Mouse (Mus musculus) kidney, embryonic 16.5 days (tissue): Measurements from ENCODE around the gene Abhd4. TPM values are rescaled to one million over a fixed set of nuclear protein-coding genes. Genes with fewer than 3 reads are reported as not detected.
A peak's percentile ranks its signal among the peaks of the same experiment; 100 is the strongest.

Source experiments
- ATAC-seq: fragments of 200-750 bp; cut with Nextera tagmentation; 2 replicates; pipeline ENCODE4 v1.8.0; 2017; ENCODE audit warnings: moderate TSS enrichment; ENCODE audit not compliant: low FRiP score, low TSS enrichment
- H3K27ac ChIP-seq: fragments of 300-500 bp; sonication (generic); 2 replicates; pipeline ENCODE4 v1.5.1; 2014; ENCODE audit warnings: low read length
- H3K27me3 ChIP-seq: fragments of 300-500 bp; sonication (generic); 2 replicates; pipeline ENCODE4 v1.6.1; 2014; ENCODE audit warnings: low read length, control low read depth, mixed read lengths; ENCODE audit not compliant: insufficient read depth
- H3K36me3 ChIP-seq: fragments of 300-500 bp; sonication (generic); 2 replicates; pipeline ENCODE4 v1.6.1; 2014; ENCODE audit warnings: low read length, control low read depth, mixed read lengths; ENCODE audit not compliant: insufficient read depth
- H3K4me1 ChIP-seq: fragments of 300-500 bp; sonication (generic); 2 replicates; pipeline ENCODE4 v1.6.1; 2014; ENCODE audit warnings: low read length, control low read depth, mixed read lengths; ENCODE audit not compliant: insufficient read depth
- H3K4me2 ChIP-seq: fragments of 300-500 bp; sonication (generic); replicated peaks from 2 replicates; pipeline ENCODE4 v1.6.1; 2014; ENCODE audit warnings: low read depth, low read length
- H3K4me3 ChIP-seq: fragments of 300-500 bp; sonication (generic); 2 replicates; pipeline ENCODE4 v1.5.1; 2014; ENCODE audit warnings: mild to moderate bottlenecking, low read length
- H3K9ac ChIP-seq: fragments of 300-500 bp; sonication (generic); replicated peaks from 2 replicates; pipeline ENCODE4 v1.6.1; 2014; ENCODE audit warnings: low read length
- H3K9me3 ChIP-seq: fragments of 300-500 bp; sonication (generic); 2 replicates; pipeline ENCODE4 v1.6.1; 2016; ENCODE audit warnings: low read length, control low read depth
- WGBS: fragments of 180-500 bp; shearing (Covaris S2); extraction: QIAGEN DNeasy Blood & Tissue Kit; methylation state at CpG from one replicate; pipeline ENCODE4 v1.1.7; 2014; 5-methylcytosine and 5-hydroxymethylcytosine counted together
- polyA plus RNA-seq: library from polyadenylated mRNA; unstranded; fragments of >200 nt; fragmentation: Nextera tagmentation; extraction: Ambion mirVana; gene quantifications from 2 replicates; pipeline ENCODE4 v1.2.1, GENCODE M21; 2015

Gene Abhd4
- polyA plus RNA-seq, 1 experiment from 2014 or later, result 86.2 TPM

DNA sequence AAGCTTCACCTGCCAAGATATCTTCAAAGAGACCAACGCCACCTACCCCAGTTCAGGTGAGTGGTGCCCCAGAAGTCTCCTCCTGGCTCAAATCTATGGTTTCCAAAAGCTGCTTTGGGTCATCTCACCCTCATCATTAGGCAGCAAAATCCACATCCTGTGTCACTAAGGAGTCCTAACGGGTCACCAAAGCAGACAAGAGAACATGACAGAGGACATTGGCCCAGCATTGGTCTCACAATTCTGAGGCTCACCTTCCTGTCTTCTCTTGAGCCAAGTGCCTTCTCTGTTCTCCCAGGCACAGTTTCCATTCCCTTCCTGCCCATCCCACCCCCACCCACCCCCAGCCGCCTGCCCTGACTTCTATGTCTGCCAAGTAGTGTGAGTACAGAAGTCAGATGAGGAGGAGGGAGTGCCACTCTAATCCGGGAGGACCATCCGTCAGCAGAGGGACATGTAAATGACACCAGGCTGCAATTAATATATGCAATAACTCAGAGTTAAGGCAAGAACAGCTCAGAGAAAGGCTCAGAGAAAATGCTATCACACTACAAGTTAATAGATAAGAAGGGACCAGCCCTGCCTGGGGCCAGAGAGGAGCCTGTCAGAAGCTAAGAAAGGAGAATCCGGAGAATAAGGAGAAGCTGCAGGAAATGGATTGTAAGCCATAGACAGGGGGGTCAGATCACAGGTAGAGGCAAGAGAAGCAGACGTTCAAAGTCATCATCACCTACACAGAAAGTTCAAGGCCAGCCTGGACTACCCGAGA is 33.1 kb upstream of the Abhd4 start:
- 60% methylated on average over 8 of the region's 8 CpGs for WGBS
- H3K36me3 ChIP-seq, result no peaks in the 10 kb centered on the region
- no peaks in the 10 kb centered on the region for H3K9me3 ChIP-seq
- H3K4me1 ChIP-seq, result peaks cover 43% of the 10 kb centered on the region
- no peak overlapping the region for H3K9ac ChIP-seq
- no peak for ATAC-seq
- no peak overlapping the region for H3K27ac ChIP-seq
- H3K4me2 ChIP-seq, result no peak overlapping the region
- no peak overlapping the region for H3K4me3 ChIP-seq
- no peaks in the 10 kb centered on the region for H3K27me3 ChIP-seq

DNA sequence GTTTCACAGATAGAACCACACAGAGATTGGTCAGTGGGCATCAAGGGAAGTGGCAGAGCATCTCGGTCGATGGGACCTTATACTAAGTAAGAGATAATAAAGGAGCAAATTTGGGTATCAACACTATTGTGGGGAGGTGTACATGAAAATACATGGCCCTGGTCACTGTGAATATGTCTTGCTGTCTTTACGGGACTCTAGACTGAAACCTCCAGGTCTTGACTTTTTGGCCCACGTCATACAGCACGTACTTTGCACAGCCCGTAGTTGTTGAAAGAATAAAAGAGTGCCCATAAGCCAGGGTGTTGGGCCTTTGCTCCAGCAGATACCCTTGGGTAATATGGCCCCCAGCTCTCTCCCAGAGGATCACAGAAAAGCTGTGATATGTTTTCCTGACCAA is 32.3 kb upstream of the Abhd4 start:
- Histone ChIP-seq H3K4me2 (no peak overlapping the region), H3K4me1 (peaks cover 41% of the 10 kb centered on the region), H3K4me3 (no peak overlapping the region), H3K27me3 (no peaks in the 10 kb centered on the region), H3K36me3 (no peaks in the 10 kb centered on the region), H3K27ac (no peak overlapping the region), H3K9me3 (no peaks in the 10 kb centered on the region), H3K9ac (no peak overlapping the region)
- WGBS, result 94% methylated on average over 6 of the region's 6 CpGs
- ATAC-seq, result no peak

GRCm38 (mm10) chr14:54222289-54222727 is 31.7 kb upstream of the Abhd4 start:
- H3K27ac ChIP-seq, result no peak overlapping the region
- no peak overlapping the region for H3K9ac ChIP-seq
- no peak overlapping the region for H3K4me3 ChIP-seq
- H3K4me1 ChIP-seq, result peaks cover 41% of the 10 kb centered on the region
- H3K4me2 ChIP-seq, result no peak overlapping the region
- ATAC-seq, result no peak
- 82% methylated on average over 8 of the region's 8 CpGs for WGBS
- no peaks in the 10 kb centered on the region for H3K36me3 ChIP-seq
- no peaks in the 10 kb centered on the region for H3K9me3 ChIP-seq
- H3K27me3 ChIP-seq, result no peaks in the 10 kb centered on the region

DNA sequence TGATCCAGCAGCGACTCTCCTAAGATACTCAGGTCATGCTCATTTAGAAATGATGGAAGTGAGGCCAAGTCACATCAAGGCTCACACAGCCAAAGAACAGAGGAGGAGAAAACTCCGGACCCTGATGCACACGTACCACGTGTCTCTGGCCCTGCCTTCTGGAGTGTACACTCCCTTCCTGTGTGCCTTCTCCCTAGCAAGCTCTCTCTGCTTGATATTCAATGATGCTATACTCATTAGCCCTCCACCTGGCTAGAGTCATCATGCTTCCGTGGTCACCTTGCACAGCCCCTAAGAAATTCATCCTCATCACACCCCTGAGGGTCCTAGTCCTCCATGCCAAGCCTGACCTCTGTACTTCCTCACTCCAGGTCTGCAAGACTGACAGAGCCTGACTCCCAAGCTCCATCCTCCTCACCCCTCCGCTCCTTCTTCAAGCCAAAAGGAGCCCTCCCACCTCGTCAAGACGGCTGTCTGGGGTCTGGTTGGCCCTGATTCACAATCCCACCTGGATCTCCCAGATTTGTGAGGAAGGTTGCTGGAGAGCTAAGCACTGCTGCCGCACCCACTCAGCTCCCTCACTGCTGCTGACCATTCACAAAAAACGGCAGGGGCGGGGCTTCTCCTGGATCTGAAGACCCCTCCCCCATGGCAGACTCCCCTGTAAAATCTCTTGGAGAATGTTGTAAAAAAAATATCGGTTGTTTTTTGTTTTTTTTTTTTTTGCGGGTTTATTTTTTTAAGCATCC is 30.5 kb upstream of the Abhd4 start:
- H3K27ac ChIP-seq, result no peak overlapping the region
- ATAC-seq, result no peak
- peaks cover 42% of the 10 kb centered on the region for H3K4me1 ChIP-seq
- no peaks in the 10 kb centered on the region for H3K36me3 ChIP-seq
- H3K9me3 ChIP-seq, result no peaks in the 10 kb centered on the region
- no peaks in the 10 kb centered on the region for H3K27me3 ChIP-seq
- H3K9ac ChIP-seq, result no peak overlapping the region
- WGBS, result 49% methylated on average over 13 of the region's 13 CpGs
- H3K4me3 ChIP-seq, result no peak overlapping the region
- no peak overlapping the region for H3K4me2 ChIP-seq

DNA sequence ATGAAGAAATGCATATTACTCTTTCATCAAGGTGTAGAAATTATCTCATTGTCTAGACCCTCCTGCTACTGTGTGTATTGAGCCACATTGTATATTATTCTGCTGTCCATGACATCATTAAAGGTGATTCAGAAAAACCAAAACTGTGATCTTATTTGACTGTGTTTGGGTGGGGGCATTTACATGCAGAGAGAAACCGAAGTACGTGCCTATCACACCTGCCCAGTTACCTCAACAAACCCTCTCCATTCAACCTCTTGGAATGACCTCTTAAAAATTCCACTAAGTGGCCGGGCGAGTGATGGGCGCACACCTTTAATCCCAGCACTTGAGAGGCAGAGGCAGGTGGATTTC is 29.9 kb upstream of the Abhd4 start:
- 87% methylated on average over 5 of the region's 5 CpGs for WGBS
- no peak for ATAC-seq
- H3K36me3 ChIP-seq, result no peaks in the 10 kb centered on the region

GRCm38 (mm10) chr14:54224484-54225467 is 29.2 kb upstream of the Abhd4 start:
- peak; percentile 22; the same call in 1 of the 2 replicates for ATAC-seq

More for the DNA sequence above, 29.9 kb upstream of the Abhd4 start:
- Histone ChIP-seq H3K4me1 (peaks cover 43% of the 10 kb centered on the region), H3K9ac (no peak overlapping the region), H3K4me2 (no peak overlapping the region), H3K4me3 (no peak overlapping the region), H3K27me3 (no peaks in the 10 kb centered on the region), H3K27ac (no peak overlapping the region), H3K9me3 (no peaks in the 10 kb centered on the region)

DNA sequence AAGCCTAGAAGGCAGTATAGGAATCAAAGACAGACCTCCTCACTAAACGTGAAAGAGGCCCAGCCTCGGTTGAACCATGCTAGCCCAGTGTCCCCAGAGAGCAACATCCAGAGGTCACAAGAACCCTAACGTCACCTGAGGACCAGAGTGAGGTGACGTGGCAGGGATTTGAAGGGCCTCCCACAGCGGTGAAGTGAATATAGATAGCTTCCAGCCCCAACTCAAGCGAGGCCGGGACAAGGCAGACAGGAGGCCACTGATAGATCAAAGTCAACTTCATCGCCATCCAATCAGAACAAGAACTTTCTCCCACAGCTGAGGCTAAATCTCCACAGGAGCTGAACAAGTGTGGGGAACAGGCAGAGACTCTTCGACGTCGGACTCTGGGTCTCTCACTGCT is 28.3 kb upstream of the Abhd4 start:
- no peak overlapping the region for H3K27ac ChIP-seq
- no peak overlapping the region for H3K4me2 ChIP-seq
- 87% methylated on average over 11 of the region's 11 CpGs for WGBS
- H3K36me3 ChIP-seq, result no peaks in the 10 kb centered on the region
- no peaks in the 10 kb centered on the region for H3K9me3 ChIP-seq
- no peak overlapping the region for H3K9ac ChIP-seq
- no peak for ATAC-seq
- no peak overlapping the region for H3K4me3 ChIP-seq
- no peaks in the 10 kb centered on the region for H3K27me3 ChIP-seq
- H3K4me1 ChIP-seq, result peaks cover 45% of the 10 kb centered on the region

More at GRCm38 (mm10) chr14:54224484-54225467, 29.2 kb upstream of the Abhd4 start:
- Histone ChIP-seq H3K4me2 (no peak overlapping the region), H3K36me3 (no peaks in the 10 kb centered on the region), H3K27ac (peak overlapping the region; percentile 13), H3K9ac (peak overlapping the region; percentile 39; the same call in 1 of the 2 replicates), H3K9me3 (no peaks in the 10 kb centered on the region), H3K27me3 (no peaks in the 10 kb centered on the region), H3K4me3 (no peak overlapping the region), H3K4me1 (peaks cover 45% of the 10 kb centered on the region)
- WGBS, result 40% methylated on average over 16 of the region's 16 CpGs

DNA sequence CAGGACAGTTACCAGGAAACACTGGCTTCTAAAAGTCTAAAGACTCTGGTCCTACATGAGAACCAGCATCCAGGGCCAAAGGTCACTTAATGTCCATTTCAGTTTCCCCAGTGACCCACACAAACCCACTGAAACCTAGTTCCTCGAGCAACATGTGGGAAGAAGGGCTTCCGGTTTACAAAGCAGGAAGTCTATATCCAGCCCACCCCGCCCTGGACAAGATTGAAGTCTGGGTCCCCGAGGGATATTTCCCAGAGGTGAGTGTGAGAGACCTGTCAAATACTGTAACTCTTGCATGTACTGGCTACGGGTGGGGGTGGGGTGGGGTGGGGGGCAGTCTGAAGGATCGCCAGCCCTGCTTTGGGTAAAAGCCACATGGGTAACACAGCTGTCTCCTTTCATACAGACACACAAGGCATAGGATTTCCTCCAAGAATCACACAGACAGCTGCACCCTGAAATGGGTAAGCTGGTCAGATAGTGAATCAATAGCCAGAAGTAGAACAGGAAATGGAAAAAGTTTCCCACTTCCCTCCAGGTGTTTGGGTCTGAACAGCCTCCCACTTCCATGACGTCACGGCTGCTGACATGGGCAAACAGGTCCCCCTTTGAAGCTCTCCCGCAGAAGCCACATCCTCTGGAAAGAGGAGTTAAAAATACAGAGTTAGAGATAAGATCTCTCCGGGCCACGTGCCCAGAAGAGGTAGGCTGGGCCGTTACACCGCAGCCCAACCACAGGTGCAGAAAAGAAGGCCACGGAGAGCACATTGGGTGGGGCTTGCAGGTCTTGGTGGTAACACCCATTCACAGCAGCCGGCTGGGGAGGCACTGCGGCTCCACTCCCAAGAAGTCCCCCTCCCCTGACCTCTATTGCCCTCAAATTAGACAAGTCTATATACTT is 26.8 kb upstream of the Abhd4 start:
- Histone ChIP-seq H3K4me1 (peaks cover 49% of the 10 kb centered on the region), H3K27ac (peak overlapping the region; percentile 79), H3K9ac (peak overlapping the region; percentile 42; the same call in 1 of the 2 replicates), H3K9me3 (no peaks in the 10 kb centered on the region), H3K4me3 (peak overlapping the region; percentile 37), H3K27me3 (no peaks in the 10 kb centered on the region), H3K36me3 (no peaks in the 10 kb centered on the region), H3K4me2 (peak overlapping the region; percentile 57)
- 19% methylated on average over 16 of the region's 16 CpGs for WGBS
- peak; percentile 43 for ATAC-seq
